Mouse (Mus musculus): Measurements from ENCODE around the gene Man1a2.

- TF ChIP-seq CTCF (IDR thresholded peaks at IDR 0.05; ENCODE audit: insufficient read depth, low read depth, low read length) (no peak), POLR2A (IDR thresholded peaks at IDR 0.05; ENCODE audit: insufficient read depth, low read depth, low read length) (no peak)
Observed at GRCm38 (mm10) chr3:100521626-100522025, 163.7 kb downstream of the Man1a2 start.

Data from olfactory bulb, adult 2 months (tissue).